Mouse (Mus musculus): ENCODE data around the gene Mob1a. TPM values are rescaled to one million over a fixed set of nuclear protein-coding genes. Genes with fewer than 3 reads are reported as not detected.

Mob1a gene
- total RNA-seq, 1 experiment, result 53.4 TPM

- in situ Hi-C loops (cut with MboI; ENCODE audit: low sequenced_read_pairs in 2 of 2, unreplicated experiment in 2 of 2), result no loop called here
- TF ChIP-seq MAFK (IDR thresholded peaks at IDR 0.05; ENCODE audit: insufficient read depth, low read depth, low read length) (no peak), CHD2 (IDR thresholded peaks at IDR 0.05; ENCODE audit: low read depth, low read length) (no peak), HCFC1 (IDR thresholded peaks at IDR 0.05; ENCODE audit: borderline replicate concordance, insufficient read depth, low read length) (no peak), ZNF384 (IDR thresholded peaks at IDR 0.05; ENCODE audit: low read depth, low read length) (no peak), ZC3H11A (IDR thresholded peaks at IDR 0.05; ENCODE audit: borderline replicate concordance, low read depth, low read length) (no peak)
- no peaks in the 10 kb centered on the region for H3K4me1 ChIP-seq (ENCODE audit: control insufficient read depth in 2 of 2, insufficient read depth in 2 of 2, low read length in 2 of 2, poor library complexity in 1 of 2)
- H3K9ac ChIP-seq (ENCODE audit: insufficient read depth, low read depth, low read length, poor library complexity, severe bottlenecking), result no peak overlapping the region
- DNase-seq (ENCODE audit: low read depth, low spot score), result no peak
- H3K27ac ChIP-seq (ENCODE audit: insufficient read depth, low read depth, low read length, poor library complexity, severe bottlenecking), result no peak overlapping the region
- no peaks in the 10 kb centered on the region for H3K9me3 ChIP-seq (ENCODE audit: control insufficient read depth, insufficient read depth, low read depth, low read length)
- H3K4me3 ChIP-seq (ENCODE audit: insufficient read depth in 1 of 2, low read depth in 1 of 2, low read length in 2 of 2, poor library complexity in 1 of 2, severe bottlenecking in 1 of 2), result no peak overlapping the region
- peaks cover 2% of the 10 kb centered on the region; the same call in 1 of the 2 replicates for H3K36me3 ChIP-seq (ENCODE audit: control insufficient read depth, insufficient read depth, low read length, poor library complexity, severe bottlenecking)
Measured at GRCm38 (mm10) chr6:83361523-83362248, 35.9 kb downstream of the Mob1a start.

- H3K27ac ChIP-seq (ENCODE audit: insufficient read depth, low read depth, low read length, poor library complexity, severe bottlenecking), result no peak overlapping the region
- no peaks in the 10 kb centered on the region for H3K9me3 ChIP-seq (ENCODE audit: control insufficient read depth, insufficient read depth, low read depth, low read length)
- TF ChIP-seq ZC3H11A (IDR thresholded peaks at IDR 0.05; ENCODE audit: borderline replicate concordance, low read depth, low read length) (no peak), MAFK (IDR thresholded peaks at IDR 0.05; ENCODE audit: insufficient read depth, low read depth, low read length) (no peak), ZNF384 (IDR thresholded peaks at IDR 0.05; ENCODE audit: low read depth, low read length) (no peak), HCFC1 (IDR thresholded peaks at IDR 0.05; ENCODE audit: borderline replicate concordance, insufficient read depth, low read length) (no peak), CHD2 (IDR thresholded peaks at IDR 0.05; ENCODE audit: low read depth, low read length) (no peak)
- in situ Hi-C loops (cut with MboI; ENCODE audit: low sequenced_read_pairs in 2 of 2, unreplicated experiment in 2 of 2), result no loop called here
- no peak overlapping the region for H3K4me3 ChIP-seq (ENCODE audit: insufficient read depth in 1 of 2, low read depth in 1 of 2, low read length in 2 of 2, poor library complexity in 1 of 2, severe bottlenecking in 1 of 2)
- peaks cover 2% of the 10 kb centered on the region; the same call in 1 of the 2 replicates for H3K36me3 ChIP-seq (ENCODE audit: control insufficient read depth, insufficient read depth, low read length, poor library complexity, severe bottlenecking)
- H3K9ac ChIP-seq (ENCODE audit: insufficient read depth, low read depth, low read length, poor library complexity, severe bottlenecking), result no peak overlapping the region
- no peaks in the 10 kb centered on the region for H3K4me1 ChIP-seq (ENCODE audit: control insufficient read depth in 2 of 2, insufficient read depth in 2 of 2, low read length in 2 of 2, poor library complexity in 1 of 2)
- DNase-seq (ENCODE audit: low read depth, low spot score), result no peak
Measured at GRCm38 (mm10) chr6:83363075-83363474, 37.3 kb downstream of the Mob1a start.

- peaks cover 2% of the 10 kb centered on the region in 2 experiments; a peak in 1 of 4 replicates for H3K4me1 ChIP-seq (ENCODE audit: control insufficient read depth in 2 of 2, insufficient read depth in 2 of 2, low read length in 2 of 2, poor library complexity in 1 of 2)
- TF ChIP-seq ZC3H11A (IDR thresholded peaks at IDR 0.05; ENCODE audit: borderline replicate concordance, low read depth, low read length), result no peak
- no peak for TF ChIP-seq HCFC1 (IDR thresholded peaks at IDR 0.05; ENCODE audit: borderline replicate concordance, insufficient read depth, low read length)
- no peak for TF ChIP-seq ZNF384 (IDR thresholded peaks at IDR 0.05; ENCODE audit: low read depth, low read length)
- TF ChIP-seq CHD2 (IDR thresholded peaks at IDR 0.05; ENCODE audit: low read depth, low read length), result no peak
- TF ChIP-seq MAFK (IDR thresholded peaks at IDR 0.05; ENCODE audit: insufficient read depth, low read depth, low read length), result no peak
- H3K9me3 ChIP-seq (ENCODE audit: control insufficient read depth, insufficient read depth, low read depth, low read length), result no peaks in the 10 kb centered on the region
- no peak for DNase-seq (ENCODE audit: low read depth, low spot score)
- in situ Hi-C loops (cut with MboI; ENCODE audit: low sequenced_read_pairs in 2 of 2, unreplicated experiment in 2 of 2), result no loop called here
- peaks cover 2% of the 10 kb centered on the region; the same call in 1 of the 2 replicates for H3K36me3 ChIP-seq (ENCODE audit: control insufficient read depth, insufficient read depth, low read length, poor library complexity, severe bottlenecking)
- H3K9ac ChIP-seq (ENCODE audit: insufficient read depth, low read depth, low read length, poor library complexity, severe bottlenecking), result no peak overlapping the region
- H3K27ac ChIP-seq (ENCODE audit: insufficient read depth, low read depth, low read length, poor library complexity, severe bottlenecking), result no peak overlapping the region
- no peak overlapping the region for H3K4me3 ChIP-seq (ENCODE audit: insufficient read depth in 1 of 2, low read depth in 1 of 2, low read length in 2 of 2, poor library complexity in 1 of 2, severe bottlenecking in 1 of 2)
Measured at GRCm38 (mm10) chr6:83370316-83370965, 44.6 kb downstream of the Mob1a start.

DNA sequence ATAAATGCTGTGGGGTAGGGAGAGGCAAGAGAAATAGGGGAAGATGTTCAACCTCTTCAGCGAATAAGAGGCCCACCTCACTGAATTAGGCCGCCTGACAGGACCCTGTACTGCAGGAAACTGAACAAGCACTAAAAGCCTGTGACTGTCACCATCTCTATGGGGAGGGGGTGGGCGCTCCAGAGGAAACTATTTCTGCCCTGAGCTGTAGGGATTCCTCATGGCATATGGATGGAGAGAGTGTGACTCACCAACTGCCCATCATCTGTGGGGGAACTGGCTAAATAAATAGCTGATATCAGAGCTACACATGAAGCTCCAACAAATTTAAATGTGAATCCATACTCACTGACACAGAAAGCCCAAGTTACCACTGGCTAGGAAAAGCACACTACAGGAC is 45.5 kb downstream of the Mob1a start:
- Histone ChIP-seq H3K9me3 (ENCODE audit: control insufficient read depth, insufficient read depth, low read depth, low read length) (no peaks in the 10 kb centered on the region), H3K4me3 (ENCODE audit: insufficient read depth in 1 of 2, low read depth in 1 of 2, low read length in 2 of 2, poor library complexity in 1 of 2, severe bottlenecking in 1 of 2) (no peak overlapping the region), H3K36me3 (ENCODE audit: control insufficient read depth, insufficient read depth, low read length, poor library complexity, severe bottlenecking) (peaks cover 2% of the 10 kb centered on the region; the same call in 1 of the 2 replicates), H3K4me1 (ENCODE audit: control insufficient read depth in 2 of 2, insufficient read depth in 2 of 2, low read length in 2 of 2, poor library complexity in 1 of 2) (peaks cover 2% of the 10 kb centered on the region in 2 experiments; a peak in 1 of 4 replicates), H3K9ac (ENCODE audit: insufficient read depth, low read depth, low read length, poor library complexity, severe bottlenecking) (no peak overlapping the region), H3K27ac (ENCODE audit: insufficient read depth, low read depth, low read length, poor library complexity, severe bottlenecking) (no peak overlapping the region)
- in situ Hi-C loops (cut with MboI; ENCODE audit: low sequenced_read_pairs in 2 of 2, unreplicated experiment in 2 of 2), result no loop called here
- TF ChIP-seq MAFK (IDR thresholded peaks at IDR 0.05; ENCODE audit: insufficient read depth, low read depth, low read length) (no peak), ZC3H11A (IDR thresholded peaks at IDR 0.05; ENCODE audit: borderline replicate concordance, low read depth, low read length) (no peak), HCFC1 (IDR thresholded peaks at IDR 0.05; ENCODE audit: borderline replicate concordance, insufficient read depth, low read length) (no peak), CHD2 (IDR thresholded peaks at IDR 0.05; ENCODE audit: low read depth, low read length) (no peak), ZNF384 (IDR thresholded peaks at IDR 0.05; ENCODE audit: low read depth, low read length) (no peak)
- no peak for DNase-seq (ENCODE audit: low read depth, low spot score)

All from ES-E14 (cell line).